Mouse (Mus musculus) 3134 (cell line): ENCODE measurements around the gene Rab21.
"Not testable (repeated sequence)": the region's sequence is repeated elsewhere in the genome, so short reads cannot be mapped to it uniquely, and the experiment has no call there.

Experiments
- DNase-seq: peaks from one replicate; pipeline ENCODE4 v3.0.0-alpha.2; 2011; ENCODE audit warnings: low spot score; ENCODE audit not compliant: insufficient read length; ENCODE audit errors: extremely low read depth

The Rab21 gene

GRCm38 (mm10) chr10:115329010-115329530, 13.7 kb upstream of the Rab21 start:
- peak; percentile 57 for DNase-seq

GRCm38 (mm10) chr10:115328514-115328913, 13.1 kb upstream of the Rab21 start:
- peak; percentile 79 for DNase-seq

- DNase-seq = peak; percentile 28
Observed at GRCm38 (mm10) chr10:115323295-115323694, 7.9 kb upstream of the Rab21 start.

DNA sequence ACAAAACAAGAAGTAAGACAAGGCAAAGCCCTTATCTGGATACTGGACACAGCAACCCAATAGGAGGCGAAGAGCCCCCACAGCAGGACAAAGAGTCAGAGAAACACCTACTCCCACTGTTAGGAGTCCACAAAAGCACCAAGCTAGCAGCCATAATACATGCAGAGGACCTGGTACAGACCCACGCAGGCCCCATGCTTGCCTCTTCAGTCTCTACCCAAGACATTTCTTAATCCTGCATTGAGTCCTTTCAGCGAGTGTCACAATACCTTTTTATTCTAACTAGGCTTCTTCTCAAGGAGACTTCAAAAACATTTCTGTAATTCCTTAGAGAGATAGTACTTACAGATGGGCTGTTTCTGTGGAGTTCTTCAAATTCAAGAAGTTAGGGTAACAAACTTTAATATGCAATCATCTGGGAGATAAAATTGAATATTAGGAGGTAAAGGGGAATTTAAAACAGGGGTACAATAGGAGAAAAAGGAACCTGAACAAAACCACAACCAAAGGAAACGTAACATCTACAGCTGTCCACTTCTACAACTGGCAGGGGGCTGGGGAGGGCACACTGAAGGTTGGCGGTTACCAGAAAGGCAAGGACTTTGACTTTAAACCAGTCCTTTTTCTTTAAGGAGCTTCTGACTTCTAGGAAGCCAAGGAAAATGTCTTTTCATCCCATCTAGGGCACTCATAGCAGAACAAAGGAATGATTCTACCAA, 6.1 kb upstream of the Rab21 start:
- DNase-seq = no peak

GRCm38 (mm10) chr10:115318388-115318787, 3.0 kb upstream of the Rab21 start:
- DNase-seq = not testable (repeated sequence)

- DNase-seq = no peak
Observed at GRCm38 (mm10) chr10:115316313-115316712, 919 bp upstream of the Rab21 start.

- DNase-seq = peak; percentile 72
Observed at GRCm38 (mm10) chr10:115314582-115315452, 577 bp downstream of the Rab21 start.

DNA sequence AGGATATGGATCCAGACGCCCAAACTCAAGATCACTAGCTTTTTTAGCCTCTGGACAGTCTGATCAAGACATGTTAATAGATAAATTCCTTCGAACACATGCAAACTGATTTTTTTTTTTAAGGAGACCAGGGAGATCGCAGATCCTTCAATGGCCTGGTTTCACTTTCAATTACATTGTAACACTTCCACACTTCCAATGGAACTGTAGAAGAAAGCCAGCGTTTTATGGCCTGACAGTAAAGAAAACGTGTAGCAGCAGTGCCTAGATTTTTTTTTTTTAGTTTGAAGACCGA, 1.2 kb downstream of the Rab21 start:
- no peak for DNase-seq

DNA sequence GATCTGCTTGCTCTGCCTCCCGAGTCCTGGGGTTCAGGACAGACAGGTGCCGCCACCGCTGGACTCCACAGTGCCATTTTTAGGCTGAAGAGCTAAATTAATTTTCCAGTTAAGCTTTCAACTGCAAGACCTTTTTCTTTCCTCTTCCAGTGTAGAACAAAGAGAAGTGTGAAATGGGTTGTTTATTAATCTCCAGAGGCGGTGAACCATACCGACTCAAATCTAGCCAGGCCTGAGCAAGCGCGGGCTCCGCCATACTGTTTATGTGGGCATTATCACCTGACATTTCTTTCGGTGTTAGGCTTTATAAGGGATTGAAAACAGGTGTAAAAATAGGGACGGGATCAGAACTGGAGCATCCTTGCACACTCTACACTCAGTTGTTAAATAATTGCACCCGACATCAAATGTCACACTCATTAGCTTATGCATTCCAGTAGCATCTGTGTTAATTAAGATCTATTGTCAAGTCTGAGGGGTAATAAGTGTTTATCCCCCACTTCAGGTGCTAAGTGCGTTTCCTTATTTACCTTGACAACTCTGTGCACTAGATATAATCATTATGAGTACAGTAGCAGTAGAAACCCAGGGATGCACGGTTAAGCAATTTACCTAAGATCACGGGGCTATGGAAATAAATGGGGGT, 1.6 kb downstream of the Rab21 start:
- DNase-seq = no peak

- DNase-seq = no peak
Observed at GRCm38 (mm10) chr10:115312732-115313131, 2.7 kb downstream of the Rab21 start.

GRCm38 (mm10) chr10:115312194-115312593, 3.2 kb downstream of the Rab21 start:
- DNase-seq = no peak

- no peak for DNase-seq
Observed at GRCm38 (mm10) chr10:115311263-115311965, 4.0 kb downstream of the Rab21 start.

- DNase-seq = no peak
Observed at GRCm38 (mm10) chr10:115309191-115309590, 6.2 kb downstream of the Rab21 start.

- no peak for DNase-seq
Observed at GRCm38 (mm10) chr10:115307331-115307875, 8.0 kb downstream of the Rab21 start.

DNA sequence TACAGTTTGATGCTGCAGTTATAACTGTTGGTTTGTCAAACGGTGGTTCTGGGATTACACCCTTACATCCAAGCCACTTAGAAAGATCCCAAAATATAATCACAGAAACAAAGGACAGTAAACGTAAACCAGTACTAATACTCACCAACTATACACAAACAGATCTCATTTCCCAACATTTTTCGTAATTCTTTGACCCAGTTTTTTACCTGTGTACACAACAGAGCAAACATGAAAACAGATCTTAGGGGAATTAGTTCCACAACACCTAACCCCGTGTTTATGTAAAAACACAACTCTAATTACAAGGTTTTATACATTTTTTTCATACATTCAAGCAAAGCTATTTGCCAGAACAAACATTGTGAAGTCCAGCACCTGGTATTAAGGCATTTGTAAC, 16.7 kb downstream of the Rab21 start:
- DNase-seq = no peak

GRCm38 (mm10) chr10:115297582-115297981, 17.8 kb downstream of the Rab21 start:
- no peak for DNase-seq

DNA sequence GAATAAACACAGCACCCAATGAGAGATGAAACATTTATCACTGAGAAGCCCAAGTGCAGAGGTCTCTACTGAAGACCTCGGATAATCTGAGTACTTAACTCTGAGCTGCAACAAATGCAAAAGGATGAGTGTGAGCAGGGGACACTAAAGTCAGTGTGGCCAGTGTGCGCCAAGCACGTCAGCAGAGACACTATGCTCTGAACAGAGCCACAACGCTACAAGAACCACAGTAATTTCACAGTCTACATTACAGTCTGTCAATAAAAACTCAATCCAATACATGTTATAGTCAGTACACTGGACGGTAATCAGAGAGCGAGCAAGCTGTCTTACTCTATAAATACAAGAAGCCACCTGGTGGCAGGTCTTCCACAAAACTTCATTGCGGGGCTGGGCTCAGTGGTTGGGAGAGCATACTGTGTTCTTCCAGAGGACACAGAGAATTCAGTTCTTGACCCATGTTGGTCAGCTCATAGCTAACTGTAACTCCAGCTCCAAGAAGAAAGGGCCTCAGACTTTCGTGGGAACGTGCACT, 18.9 kb downstream of the Rab21 start:
- no peak for DNase-seq

- DNase-seq = no peak
Observed at GRCm38 (mm10) chr10:115295162-115295561, 20.2 kb downstream of the Rab21 start.

DNA sequence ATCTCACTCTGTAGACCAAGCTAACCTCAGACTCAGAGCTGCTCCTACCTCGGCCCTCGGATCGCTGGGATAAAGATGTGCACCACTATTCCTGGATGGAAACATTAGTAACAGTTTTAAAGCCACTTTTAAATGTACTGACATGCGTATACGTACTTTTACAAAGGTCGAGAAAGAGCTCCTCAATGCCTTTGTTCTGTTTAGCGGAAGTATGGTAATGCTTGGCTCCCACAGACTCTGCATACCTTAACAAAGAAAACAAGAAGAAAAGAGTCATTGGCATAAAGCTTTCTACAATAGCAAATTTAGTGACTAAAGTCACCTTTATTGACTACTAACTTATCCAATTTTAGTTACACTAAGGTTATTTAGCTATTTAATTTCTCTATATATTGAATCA, 20.7 kb downstream of the Rab21 start:
- DNase-seq = no peak

- no peak for DNase-seq
Observed at GRCm38 (mm10) chr10:115293946-115294345, 21.4 kb downstream of the Rab21 start.
